Mouse (Mus musculus) hindbrain, postnatal 0 days (tissue): ENCODE measurements around the gene Arhgap21. TPM values are rescaled to one million over a fixed set of nuclear protein-coding genes. Genes with fewer than 3 reads are reported as not detected.

ENCODE experiments used
- ATAC-seq: fragments of 200-750 bp; cut with Nextera tagmentation; 2 replicates; pipeline ENCODE4 v1.8.0; 2017; ENCODE audit warnings: mild to moderate bottlenecking, moderate TSS enrichment, moderate library complexity
- DNase-seq: peaks from one replicate; pipeline ENCODE4 v3.0.0-alpha.2; 2015; ENCODE audit warnings: low spot score
- H3K27ac ChIP-seq: fragments of 300-500 bp; sonication (generic); 2 replicates; pipeline ENCODE4 v1.5.1; 2014; ENCODE audit warnings: mild to moderate bottlenecking
- H3K27me3 ChIP-seq: fragments of 300-500 bp; sonication (generic); 2 replicates; pipeline ENCODE4 v1.6.1; 2014; ENCODE audit warnings: low read length, mixed read lengths; ENCODE audit not compliant: insufficient read depth
- H3K36me3 ChIP-seq: fragments of 300-500 bp; sonication (generic); 2 replicates; pipeline ENCODE4 v1.6.1; 2014; ENCODE audit warnings: low read length, mixed read lengths; ENCODE audit not compliant: insufficient read depth
- H3K4me1 ChIP-seq: fragments of 300-500 bp; sonication (generic); 2 replicates; pipeline ENCODE4 v1.6.1; 2014; ENCODE audit warnings: antibody characterized with exemption, low read length, mixed read lengths; ENCODE audit not compliant: insufficient read depth
- H3K4me2 ChIP-seq: fragments of 300-500 bp; sonication (generic); 2 replicates; pipeline ENCODE4 v1.6.1; 2014; ENCODE audit warnings: low read depth, mild to moderate bottlenecking, low read length, moderate library complexity, mixed read lengths
- H3K4me3 ChIP-seq: fragments of 300-500 bp; sonication (generic); 2 replicates; pipeline ENCODE4 v1.5.1; 2014; ENCODE audit warnings: low read length
- H3K9ac ChIP-seq: fragments of 300-500 bp; sonication (generic); replicated peaks from 2 replicates; pipeline ENCODE4 v1.6.1; 2014; ENCODE audit warnings: mild to moderate bottlenecking, low read length, moderate library complexity, mixed read lengths
- H3K9me3 ChIP-seq: fragments of 300-500 bp; sonication (generic); 2 replicates; pipeline ENCODE4 v1.6.1; 2016; ENCODE audit warnings: low read length, mixed read lengths
- CTCF ChIP-seq: IDR thresholded peaks from 2 replicates; pipeline ENCODE4 v1.5.1; 2016; ENCODE audit warnings: antibody characterized with exemption, control low read depth, low read depth
- WGBS: fragments of 180-500 bp; shearing (Covaris S2); extraction: QIAGEN DNeasy Blood & Tissue Kit; methylation state at CpG from one replicate; pipeline ENCODE4 v1.1.7; 2014; 5-methylcytosine and 5-hydroxymethylcytosine counted together
- polyA plus RNA-seq: library from polyadenylated mRNA; unstranded; fragments of >200 nt; fragmentation: Nextera tagmentation; extraction: Ambion mirVana; gene quantifications from 2 replicates; pipeline ENCODE4 v1.2.1, GENCODE M21; 2015
- total RNA-seq: library from RNA; depleted of rRNA; stranded (reverse); fragments of >200 nt; gene quantifications from 2 replicates; pipeline ENCODE4 v1.2.3, GENCODE M21; 2014; rRNA removed

Gene Arhgap21
- total RNA-seq (65.8 and 76.4 TPM in 2 replicates), polyA plus RNA-seq (26.6 and 27.7 TPM in 2 replicates)

- H3K27ac ChIP-seq, result peak within 1 kb of the TSS; percentile 100
- ATAC-seq (peak; percentile 77), DNase-seq (peak; percentile 87)
- no peaks in the 10 kb centered on the region for H3K36me3 ChIP-seq
- H3K9ac ChIP-seq, result peak within 1 kb of the TSS; percentile 99
- peak within 1 kb of the TSS; percentile 95 for H3K4me3 ChIP-seq
- H3K9me3 ChIP-seq, result no peaks in the 10 kb centered on the region
- no peaks in the 10 kb centered on the region for H3K27me3 ChIP-seq
- no peak for TF ChIP-seq CTCF
- H3K4me2 ChIP-seq, result peak within 1 kb of the TSS; percentile 93
- H3K4me1 ChIP-seq, result peaks cover 8% of the 10 kb centered on the region
- under 1% methylated on average over 74 of the region's 102 CpGs for WGBS
Observed at GRCm38 (mm10) chr2:20968441-20969200, at the start of gene Arhgap21. Arhgap21 (minus strand) TSS chr2:20968881.

GRCm38 (mm10) chr2:21016589-21016988, 47.9 kb upstream of the Arhgap21 start:
- no peaks in the 10 kb centered on the region for H3K4me1 ChIP-seq
- no peak overlapping the region for H3K4me3 ChIP-seq
- ATAC-seq (no peak), DNase-seq (no peak)
- TF ChIP-seq CTCF, result no peak
- H3K4me2 ChIP-seq, result no peak overlapping the region
- H3K9ac ChIP-seq, result no peak overlapping the region
- H3K27me3 ChIP-seq, result no peaks in the 10 kb centered on the region
- H3K36me3 ChIP-seq, result no peaks in the 10 kb centered on the region
- H3K9me3 ChIP-seq, result no peaks in the 10 kb centered on the region
- WGBS, result 74% methylated on average over 7 of the region's 7 CpGs
- H3K27ac ChIP-seq, result no peak overlapping the region

GRCm38 (mm10) chr2:21010806-21011397, 42.2 kb upstream of the Arhgap21 start:
- Histone ChIP-seq H3K4me2 (no peak overlapping the region), H3K36me3 (no peaks in the 10 kb centered on the region)
- peak; percentile 89 for ATAC-seq

GRCm38 (mm10) chr2:21010219-21010618, 41.5 kb upstream of the Arhgap21 start:
- peak; percentile 94 for ATAC-seq
- Histone ChIP-seq H3K27ac (peak overlapping the region; percentile 88), H3K4me2 (peak overlapping the region; percentile 19; the same call in 1 of the 2 replicates), H3K9ac (0 out of 2 replicates have a peak overlapping the region, but pooled peaks have one; percentile 22), H3K4me3 (no peak overlapping the region), H3K4me1 (peaks cover 13% of the 10 kb centered on the region), H3K9me3 (no peaks in the 10 kb centered on the region), H3K27me3 (no peaks in the 10 kb centered on the region), H3K36me3 (no peaks in the 10 kb centered on the region)
- TF ChIP-seq CTCF, result no peak
- peak; percentile 87 for DNase-seq
- WGBS, result 13% methylated on average over 9 of the region's 9 CpGs

More at GRCm38 (mm10) chr2:21010806-21011397, 42.2 kb upstream of the Arhgap21 start:
- TF ChIP-seq CTCF, result no peak
- Histone ChIP-seq H3K27me3 (no peaks in the 10 kb centered on the region), H3K4me1 (peaks cover 13% of the 10 kb centered on the region), H3K9me3 (no peaks in the 10 kb centered on the region), H3K9ac (no peak overlapping the region), H3K27ac (peak overlapping the region; percentile 88), H3K4me3 (no peak overlapping the region)
- 16% methylated on average over 11 of the region's 11 CpGs for WGBS
- DNase-seq, result peak; percentile 72

GRCm38 (mm10) chr2:21009258-21010140, 40.8 kb upstream of the Arhgap21 start:
- TF ChIP-seq CTCF, result peak; percentile 40
- Histone ChIP-seq H3K4me3 (no peak overlapping the region), H3K27me3 (no peaks in the 10 kb centered on the region), H3K4me2 (peak overlapping the region; percentile 19; the same call in 1 of the 2 replicates), H3K36me3 (no peaks in the 10 kb centered on the region), H3K9me3 (no peaks in the 10 kb centered on the region), H3K4me1 (peaks cover 13% of the 10 kb centered on the region), H3K9ac (0 out of 2 replicates have a peak overlapping the region, but pooled peaks have one; percentile 22), H3K27ac (peak overlapping the region; percentile 88)
- 22% methylated on average over 16 of the region's 16 CpGs for WGBS
- peak; percentile 78 for DNase-seq
- peak; percentile 60 for ATAC-seq

- TF ChIP-seq CTCF, result no peak
- Histone ChIP-seq H3K27ac (peak overlapping the region; percentile 69), H3K4me2 (no peak overlapping the region), H3K4me3 (no peak overlapping the region), H3K4me1 (no peaks in the 10 kb centered on the region), H3K9ac (no peak overlapping the region), H3K27me3 (no peaks in the 10 kb centered on the region), H3K9me3 (no peaks in the 10 kb centered on the region), H3K36me3 (no peaks in the 10 kb centered on the region)
- DNase-seq (peak; percentile 74), ATAC-seq (peak; percentile 94)
- 57% methylated on average over 8 of the region's 8 CpGs for WGBS
Observed at GRCm38 (mm10) chr2:21002538-21002937, 33.9 kb upstream of the Arhgap21 start.
